Mouse (Mus musculus) hindbrain, postnatal 0 days (tissue): ENCODE results near the gene Nhsl1. TPM values are rescaled to one million over a fixed set of nuclear protein-coding genes. Genes with fewer than 3 reads are reported as not detected.
A peak's percentile ranks its signal among the peaks of the same experiment; 100 is the strongest.

Source experiments
- ATAC-seq: fragments of 200-750 bp; cut with Nextera tagmentation; 2 replicates; pipeline ENCODE4 v1.8.0; 2017; ENCODE audit warnings: mild to moderate bottlenecking, moderate TSS enrichment, moderate library complexity
- DNase-seq: peaks from one replicate; pipeline ENCODE4 v3.0.0-alpha.2; 2015; ENCODE audit warnings: low spot score
- H3K27ac ChIP-seq: fragments of 300-500 bp; sonication (generic); 2 replicates; pipeline ENCODE4 v1.5.1; 2014; ENCODE audit warnings: mild to moderate bottlenecking
- H3K27me3 ChIP-seq: fragments of 300-500 bp; sonication (generic); 2 replicates; pipeline ENCODE4 v1.6.1; 2014; ENCODE audit warnings: low read length, mixed read lengths; ENCODE audit not compliant: insufficient read depth
- H3K36me3 ChIP-seq: fragments of 300-500 bp; sonication (generic); 2 replicates; pipeline ENCODE4 v1.6.1; 2014; ENCODE audit warnings: low read length, mixed read lengths; ENCODE audit not compliant: insufficient read depth
- H3K4me1 ChIP-seq: fragments of 300-500 bp; sonication (generic); 2 replicates; pipeline ENCODE4 v1.6.1; 2014; ENCODE audit warnings: antibody characterized with exemption, low read length, mixed read lengths; ENCODE audit not compliant: insufficient read depth
- H3K4me2 ChIP-seq: fragments of 300-500 bp; sonication (generic); 2 replicates; pipeline ENCODE4 v1.6.1; 2014; ENCODE audit warnings: low read depth, mild to moderate bottlenecking, low read length, moderate library complexity, mixed read lengths
- H3K4me3 ChIP-seq: fragments of 300-500 bp; sonication (generic); 2 replicates; pipeline ENCODE4 v1.5.1; 2014; ENCODE audit warnings: low read length
- H3K9ac ChIP-seq: fragments of 300-500 bp; sonication (generic); replicated peaks from 2 replicates; pipeline ENCODE4 v1.6.1; 2014; ENCODE audit warnings: mild to moderate bottlenecking, low read length, moderate library complexity, mixed read lengths
- H3K9me3 ChIP-seq: fragments of 300-500 bp; sonication (generic); 2 replicates; pipeline ENCODE4 v1.6.1; 2016; ENCODE audit warnings: low read length, mixed read lengths
- CTCF ChIP-seq: IDR thresholded peaks from 2 replicates; pipeline ENCODE4 v1.5.1; 2016; ENCODE audit warnings: antibody characterized with exemption, control low read depth, low read depth
- WGBS: fragments of 180-500 bp; shearing (Covaris S2); extraction: QIAGEN DNeasy Blood & Tissue Kit; methylation state at CpG from one replicate; pipeline ENCODE4 v1.1.7; 2014; 5-methylcytosine and 5-hydroxymethylcytosine counted together
- polyA plus RNA-seq: library from polyadenylated mRNA; unstranded; fragments of >200 nt; fragmentation: Nextera tagmentation; extraction: Ambion mirVana; gene quantifications from 2 replicates; pipeline ENCODE4 v1.2.1, GENCODE M21; 2015
- total RNA-seq: library from RNA; depleted of rRNA; stranded (reverse); fragments of >200 nt; gene quantifications from 2 replicates; pipeline ENCODE4 v1.2.3, GENCODE M21; 2014

Nhsl1 gene
- total and polyA plus RNA-seq, 2 experiments from 2014 or later, result 11.9 to 29.6 TPM

GRCm38 (mm10) chr10:18330445-18330844, 11.7 kb downstream of the Nhsl1 start:
- Histone ChIP-seq H3K4me1 (peaks cover 6% of the 10 kb centered on the region; the same call in 1 of the 2 replicates), H3K9ac (no peak overlapping the region), H3K27ac (no peak overlapping the region), H3K27me3 (no peaks in the 10 kb centered on the region), H3K4me2 (no peak overlapping the region), H3K36me3 (no peaks in the 10 kb centered on the region), H3K4me3 (no peak overlapping the region), H3K9me3 (no peaks in the 10 kb centered on the region)
- 70% methylated on average over 5 of the region's 5 CpGs for WGBS
- no peak for TF ChIP-seq CTCF
- no peak for ATAC-seq
- DNase-seq, result no peak

GRCm38 (mm10) chr10:18333575-18333974, 14.8 kb downstream of the Nhsl1 start:
- H3K27ac ChIP-seq, result no peak overlapping the region
- peak; percentile 26 for TF ChIP-seq CTCF
- no peaks in the 10 kb centered on the region for H3K9me3 ChIP-seq
- no peaks in the 10 kb centered on the region for H3K27me3 ChIP-seq
- no peak overlapping the region for H3K9ac ChIP-seq
- WGBS, result 38% methylated on average over 4 of the region's 4 CpGs
- no peaks in the 10 kb centered on the region for H3K36me3 ChIP-seq
- no peak overlapping the region for H3K4me2 ChIP-seq
- no peak for DNase-seq
- H3K4me1 ChIP-seq, result peaks cover 6% of the 10 kb centered on the region; the same call in 1 of the 2 replicates
- no peak for ATAC-seq
- H3K4me3 ChIP-seq, result no peak overlapping the region

GRCm38 (mm10) chr10:18334176-18334575, 15.4 kb downstream of the Nhsl1 start:
- no peak for DNase-seq
- no peaks in the 10 kb centered on the region for H3K27me3 ChIP-seq
- no peak overlapping the region for H3K4me2 ChIP-seq
- TF ChIP-seq CTCF, result no peak
- H3K36me3 ChIP-seq, result no peaks in the 10 kb centered on the region
- WGBS, result 98% methylated on average over 4 of the region's 4 CpGs
- H3K9me3 ChIP-seq, result no peaks in the 10 kb centered on the region
- no peak overlapping the region for H3K9ac ChIP-seq
- H3K27ac ChIP-seq, result no peak overlapping the region
- H3K4me1 ChIP-seq, result peaks cover 6% of the 10 kb centered on the region; the same call in 1 of the 2 replicates
- ATAC-seq, result no peak
- no peak overlapping the region for H3K4me3 ChIP-seq

GRCm38 (mm10) chr10:18334734-18335133, 15.9 kb downstream of the Nhsl1 start:
- Histone ChIP-seq H3K4me1 (peaks cover under 1% of the 10 kb centered on the region; the same call in 1 of the 2 replicates), H3K27ac (peak overlapping the region; percentile 41; the same call in 1 of the 2 replicates), H3K4me3 (no peak overlapping the region), H3K27me3 (no peaks in the 10 kb centered on the region), H3K9me3 (no peaks in the 10 kb centered on the region), H3K9ac (no peak overlapping the region), H3K4me2 (no peak overlapping the region), H3K36me3 (no peaks in the 10 kb centered on the region)
- no peak for TF ChIP-seq CTCF
- 42% methylated on average over 9 of the region's 9 CpGs for WGBS
- ATAC-seq, result no peak
- no peak for DNase-seq

- no peaks in the 10 kb centered on the region for H3K9me3 ChIP-seq
- no peaks in the 10 kb centered on the region for H3K4me1 ChIP-seq
- no peaks in the 10 kb centered on the region for H3K27me3 ChIP-seq
- no peak overlapping the region for H3K9ac ChIP-seq
- H3K36me3 ChIP-seq, result no peaks in the 10 kb centered on the region
- 90% methylated on average over 5 of the region's 5 CpGs for WGBS
- no peak for ATAC-seq
- H3K4me2 ChIP-seq, result no peak overlapping the region
- H3K4me3 ChIP-seq, result no peak overlapping the region
- TF ChIP-seq CTCF, result no peak
- no peak overlapping the region for H3K27ac ChIP-seq
- no peak for DNase-seq
These were observed 18.9 kb downstream of the Nhsl1 start for GRCm38 (mm10) chr10:18337725-18338124.

- 84% methylated on average over 6 of the region's 6 CpGs for WGBS
- Histone ChIP-seq H3K4me3 (no peak overlapping the region), H3K9ac (no peak overlapping the region), H3K27me3 (no peaks in the 10 kb centered on the region), H3K4me2 (no peak overlapping the region), H3K36me3 (no peaks in the 10 kb centered on the region), H3K27ac (no peak overlapping the region), H3K9me3 (no peaks in the 10 kb centered on the region), H3K4me1 (no peaks in the 10 kb centered on the region)
- ATAC-seq (no peak), DNase-seq (no peak)
- no peak for TF ChIP-seq CTCF
These were observed 20.6 kb downstream of the Nhsl1 start for GRCm38 (mm10) chr10:18339386-18339785.

GRCm38 (mm10) chr10:18340930-18341329, 22.1 kb downstream of the Nhsl1 start:
- Histone ChIP-seq H3K9me3 (no peaks in the 10 kb centered on the region), H3K4me2 (no peak overlapping the region), H3K27ac (no peak overlapping the region), H3K4me3 (no peak overlapping the region), H3K4me1 (no peaks in the 10 kb centered on the region), H3K27me3 (no peaks in the 10 kb centered on the region), H3K9ac (no peak overlapping the region), H3K36me3 (no peaks in the 10 kb centered on the region)
- DNase-seq (no peak), ATAC-seq (no peak)
- no peak for TF ChIP-seq CTCF
- WGBS, result 90% methylated on average over 1 of the region's 1 CpGs
